Mouse (Mus musculus) thymus, postnatal 0 days (tissue): ENCODE results near the gene Ctsl. TPM values are rescaled to one million over a fixed set of nuclear protein-coding genes. Genes with fewer than 3 reads are reported as not detected.
A peak's percentile ranks its signal among the peaks of the same experiment; 100 is the strongest.

Experiments used
- DNase-seq: peaks from one replicate; pipeline ENCODE4 v3.0.0-alpha.2; 2015; ENCODE audit warnings: low spot score
- polyA plus RNA-seq: library from polyadenylated mRNA; unstranded; fragments of >200 nt; fragmentation: Nextera tagmentation; extraction: Ambion mirVana; gene quantifications from 2 replicates; pipeline ENCODE4 v1.2.1, GENCODE M21; 2015

The Ctsl gene
- polyA plus RNA-seq, 1 experiment from 2014 or later = 2,296 TPM

GRCm38 (mm10) chr13:64314041-64314440, 56.6 kb downstream of the Ctsl start:
- no peak for DNase-seq

- no peak for DNase-seq
Observed at GRCm38 (mm10) chr13:64312916-64313289, 57.8 kb downstream of the Ctsl start.

- DNase-seq = peak; percentile 87
Observed at GRCm38 (mm10) chr13:64312024-64312915, 58.4 kb downstream of the Ctsl start, which contains the start of gene Aaed1. Gene Aaed1, minus strand, starts transcription at chr13:64312710.

- no peak for DNase-seq
Observed at GRCm38 (mm10) chr13:64311266-64311665, 59.4 kb downstream of the Ctsl start.

GRCm38 (mm10) chr13:64310585-64310984, 60.1 kb downstream of the Ctsl start:
- no peak for DNase-seq

GRCm38 (mm10) chr13:64309842-64310241, 60.8 kb downstream of the Ctsl start:
- DNase-seq = no peak

Other genes starting within 250 kb of the Ctsl start
- 3.1 and 3.8 TPM in 2 replicates for gene Slc35d2, start 241.5 kb downstream of the Ctsl start, polyA plus RNA-seq
- 22.0 and 24.0 TPM in 2 replicates for gene Zfp367, start 217.7 kb downstream of the Ctsl start, polyA plus RNA-seq
- gene Habp4, start 209.1 kb downstream of the Ctsl start, polyA plus RNA-seq = 6.5 and 6.9 TPM in 2 replicates
- gene Cdc14b, start 95.6 kb downstream of the Ctsl start, polyA plus RNA-seq = 10.8 and 11.3 TPM in 2 replicates
- gene Aaed1, start 58.2 kb downstream of the Ctsl start, polyA plus RNA-seq = 29.6 and 34.2 TPM in 2 replicates
- gene Cdk20, start 61.4 kb upstream of the Ctsl start, polyA plus RNA-seq = 53.0 and 54.5 TPM in 2 replicates
- gene Fam240b, start 126.9 kb upstream of the Ctsl start, polyA plus RNA-seq = not detected in 2 replicates